13 mouse cellular contexts compared by ENCODE assay signal in the genomic region with DNA sequence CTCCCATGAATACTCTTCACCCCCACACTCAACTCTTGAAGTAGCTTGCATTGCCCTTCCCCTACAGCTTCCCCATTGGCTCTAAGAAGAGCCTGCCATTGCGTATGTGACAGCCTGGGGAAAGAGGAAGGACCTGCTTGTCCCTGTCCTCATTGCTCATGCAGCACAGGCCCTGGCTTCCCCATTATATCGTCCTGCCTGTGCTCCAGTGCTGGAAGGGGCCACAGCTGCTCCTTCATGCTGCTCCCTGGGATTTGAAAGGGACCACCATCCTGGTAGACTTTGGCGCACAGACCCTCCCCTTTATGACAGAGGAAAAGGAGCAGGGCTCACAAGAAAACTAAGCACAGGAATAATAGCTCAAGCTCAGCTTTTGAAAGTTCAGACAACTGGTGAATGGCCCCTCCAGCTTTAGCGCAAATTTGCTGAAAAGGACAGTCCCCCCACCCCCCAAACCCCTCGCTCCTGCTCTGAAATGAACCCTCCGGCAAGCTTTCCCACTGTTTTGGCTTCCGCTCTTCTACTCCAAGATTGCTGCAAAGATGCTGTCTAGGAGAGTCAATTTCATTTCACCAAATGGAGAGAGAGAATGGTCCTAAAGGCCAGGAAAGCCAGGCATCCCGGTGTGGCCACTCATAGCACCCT. TPM values are rescaled to one million over a fixed set of nuclear protein-coding genes. Genes with fewer than 3 reads are reported as not detected.
DNase-seq lines count a peak whose midpoint lies in the region; ATAC-seq and TF ChIP-seq lines count a peak whose summit lies in the region.
"Had no signal": no experiment of that assay in that cellular context is flagged by ENCODE, and none has a peak within 500 bp of the region (broad histone marks: within the 10 kb centered on the region; RNA-seq: fewer than 3 reads in every experiment).

No protein-coding gene starts in this region.

- H3K9me3 ChIP-seq in forebrain, embryonic 12.5 days, result no peaks in the 10 kb centered on the region
- H3K9me3 ChIP-seq in liver, postnatal 0 days (ENCODE audit: low read length), result no peaks in the 10 kb centered on the region
- no peaks in the 10 kb centered on the region for H3K9me3 ChIP-seq in neural tube, embryonic 14.5 days (ENCODE audit: control insufficient read depth, low read length)
- H3K9me3 ChIP-seq: heart, embryonic 10.5 days had no signal

- no peak for DNase-seq in layer of hippocampus, adult 2 months (ENCODE audit: low spot score in 2 of 2)
- no peak for DNase-seq in layer of hippocampus, adult 11-12 months (ENCODE audit: low spot score)
- DNase-seq in liver, postnatal 0 days, result peak; percentile 33
- no peak for DNase-seq in right cerebral cortex, adult 2 months (ENCODE audit: low spot score in 2 of 2)
- no peak for DNase-seq in urinary bladder, postnatal 14 days (ENCODE audit: low spot score)
- DNase-seq in cerebellum, adult 18-20 months, result no peak
- DNase-seq: B cell, adult 2 months; kidney, adult 18-20 months had no signal

- ATAC-seq in forebrain, embryonic 12.5 days (ENCODE audit: low FRiP score), result peak; percentile 92
- ATAC-seq in liver, postnatal 0 days, result peak; percentile 64
- peak; percentile 56; the same call in 1 of the 2 replicates for ATAC-seq in neural tube, embryonic 14.5 days (ENCODE audit: low read depth)

- no peaks in the 10 kb centered on the region for H3K36me3 ChIP-seq in forebrain, embryonic 12.5 days (replicated peaks)
- H3K36me3 ChIP-seq in liver, postnatal 0 days (replicated peaks; ENCODE audit: insufficient read depth, low read length), result no peaks in the 10 kb centered on the region
- no peaks in the 10 kb centered on the region for H3K36me3 ChIP-seq in neural tube, embryonic 14.5 days (ENCODE audit: control insufficient read depth, insufficient read depth, low read length)
- H3K36me3 ChIP-seq: heart, embryonic 10.5 days had no signal

- TF ChIP-seq EP300 in liver, postnatal 0 days (IDR thresholded peaks at IDR 0.05; ENCODE audit: low read depth), result no peak

- H3K4me3 ChIP-seq in layer of hippocampus, adult 2 months, result no peak overlapping the region
- H3K4me3 ChIP-seq in forebrain, embryonic 12.5 days (replicated peaks), result no peak overlapping the region
- H3K4me3 ChIP-seq in liver, postnatal 0 days (ENCODE audit: low read depth, low read length), result no peak overlapping the region
- H3K4me3 ChIP-seq in neural tube, embryonic 14.5 days (ENCODE audit: low read depth, low read length), result no peak overlapping the region
- H3K4me3 ChIP-seq: erythroblast, embryonic 14.5 days; heart, embryonic 10.5 days; myocyte had no signal

- TF ChIP-seq CTCF in layer of hippocampus, adult 2 months (conservative IDR thresholded peaks at IDR 0.05), result no peak
- no peak for TF ChIP-seq CTCF in liver, postnatal 0 days (IDR thresholded peaks at IDR 0.05; ENCODE audit: low read depth)

- H3K4me2 ChIP-seq in forebrain, embryonic 12.5 days, result peak overlapping the region; percentile 43
- H3K4me2 ChIP-seq in liver, postnatal 0 days (ENCODE audit: low read depth, low read length), result no peak overlapping the region
- no peak overlapping the region for H3K4me2 ChIP-seq in neural tube, embryonic 14.5 days (ENCODE audit: low read depth, low read length)

- H3K27me3 ChIP-seq in forebrain, embryonic 12.5 days, result no peaks in the 10 kb centered on the region
- no peaks in the 10 kb centered on the region for H3K27me3 ChIP-seq in liver, postnatal 0 days (ENCODE audit: insufficient read depth, low read length)
- H3K27me3 ChIP-seq in neural tube, embryonic 14.5 days (ENCODE audit: control insufficient read depth, insufficient read depth, low read length), result no peaks in the 10 kb centered on the region

- peaks cover 61% of the 10 kb centered on the region for H3K4me1 ChIP-seq in forebrain, embryonic 12.5 days
- H3K4me1 ChIP-seq in liver, postnatal 0 days (ENCODE audit: insufficient read depth), result peaks cover 27% of the 10 kb centered on the region
- 0 out of 2 replicates have a peak, but pooled peaks cover 4% of the 10 kb centered on the region for H3K4me1 ChIP-seq in neural tube, embryonic 14.5 days (ENCODE audit: control insufficient read depth, insufficient read depth, low read length)

- no peak overlapping the region for H3K9ac ChIP-seq in forebrain, embryonic 12.5 days
- no peak overlapping the region for H3K9ac ChIP-seq in liver, postnatal 0 days (replicated peaks)
- H3K9ac ChIP-seq in neural tube, embryonic 14.5 days (replicated peaks; ENCODE audit: low read depth, low read length), result no peak overlapping the region

- H3K27ac ChIP-seq in layer of hippocampus, adult 2 months, result peak overlapping the region; percentile 39; the same call in 1 of the 2 replicates
- H3K27ac ChIP-seq in forebrain, embryonic 12.5 days, result peak overlapping the region; percentile 85
- H3K27ac ChIP-seq in liver, postnatal 0 days (ENCODE audit: low read depth), result peak overlapping the region; percentile 55
- no peak overlapping the region for H3K27ac ChIP-seq in neural tube, embryonic 14.5 days (ENCODE audit: low read depth, low read length)
- H3K27ac ChIP-seq: heart, embryonic 10.5 days had no signal

- WGBS in forebrain, embryonic 12.5 days, result 14% methylated on average over 8 of the region's 8 CpGs
- WGBS in liver, postnatal 0 days (ENCODE audit: insufficient replicate concordance), result 70% methylated on average over 8 of the region's 8 CpGs
- WGBS in neural tube, embryonic 14.5 days, result 21% methylated on average over 8 of the region's 8 CpGs

RNA-seq across cellular contexts. Expression of a gene that starts 22.7 kb away (rescaled TPM):
- 10 to 100 TPM; 95.2 to 97.7 TPM for total RNA-seq in layer of hippocampus, adult 2 months (2021)
- polyA plus RNA-seq in forebrain, embryonic 12.5 days (2016; fragmentation: Nextera tagmentation; extraction: Ambion mirVana), result 16.7 and 17.2 TPM in 2 replicates
- 23.5 and 24.6 TPM in 2 replicates for polyA plus RNA-seq in liver, postnatal 0 days (2015; fragmentation: Nextera tagmentation; extraction: Ambion mirVana)
- polyA plus RNA-seq in neural tube, embryonic 14.5 days (2014; fragmentation: Nextera tagmentation; extraction: Ambion mirVana), result 2.0 and 2.8 TPM in 2 replicates
